8 mouse cellular contexts compared by ENCODE assay signal in the genomic region with DNA sequence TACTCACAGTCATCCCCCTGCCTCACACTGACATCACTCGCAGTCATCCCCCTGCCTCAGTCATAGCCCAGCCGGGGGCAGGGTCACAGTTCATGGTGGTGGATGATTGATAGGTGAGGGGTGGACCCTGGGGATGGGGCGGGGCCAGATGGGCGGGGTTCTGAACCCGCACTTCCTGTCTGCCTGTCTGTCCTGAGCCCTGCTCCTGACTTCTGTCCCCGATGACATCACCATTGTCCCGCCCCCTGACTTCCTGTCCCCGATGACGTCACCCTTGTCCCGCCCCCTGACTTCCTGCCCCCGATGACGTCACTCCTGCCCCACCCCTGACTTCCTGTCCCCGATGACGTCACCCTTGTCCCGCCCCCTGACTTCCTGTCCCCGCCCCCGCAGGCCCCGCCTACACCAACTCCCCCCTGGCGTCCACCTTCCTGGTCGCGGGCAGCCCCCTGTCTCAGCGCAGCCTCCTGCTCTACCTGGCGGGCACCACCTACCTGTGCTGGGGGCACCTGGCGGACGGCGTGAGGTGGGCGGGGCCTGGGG. TPM values are rescaled to one million over a fixed set of nuclear protein-coding genes. Genes with fewer than 3 reads are reported as not detected.
DNase-seq lines count a peak whose midpoint lies in the region; ATAC-seq and TF ChIP-seq lines count a peak whose summit lies in the region.
"Had no signal": no experiment of that assay in that cellular context is flagged by ENCODE, and none has a peak within 500 bp of the region (broad histone marks: within the 10 kb centered on the region; RNA-seq: fewer than 3 reads in every experiment).

No protein-coding gene starts in this region.

- no peak overlapping the region for H3K27ac ChIP-seq in lung, embryonic 15.5 days
- no peak overlapping the region for H3K27ac ChIP-seq in embryonic facial prominence, embryonic 12.5 days
- H3K27ac ChIP-seq in hindbrain, embryonic 15.5 days (replicated peaks): no peak overlapping the region
- H3K27ac ChIP-seq in small intestine, adult 2 months (ENCODE audit: insufficient read depth, low read depth, low read length): no peak overlapping the region

- no peak for TF ChIP-seq CTCF in small intestine, adult 2 months (IDR thresholded peaks at IDR 0.05; ENCODE audit: extremely low read depth, insufficient read length, insufficient replicate concordance, low read depth, low read length)

- no peak overlapping the region for H3K4me3 ChIP-seq in lung, embryonic 15.5 days
- 0 out of 2 replicates have a peak overlapping the region, but pooled peaks have one; percentile 12 for H3K4me3 ChIP-seq in embryonic facial prominence, embryonic 12.5 days
- H3K4me3 ChIP-seq in hindbrain, embryonic 15.5 days: peak overlapping the region; percentile 21
- 0 out of 2 replicates have a peak overlapping the region, but pooled peaks have one; percentile 18 for H3K4me3 ChIP-seq in small intestine, adult 2 months (ENCODE audit: low read depth, low read length)

- WGBS in lung, embryonic 15.5 days: 82% methylated on average over 27 of the region's 27 CpGs
- WGBS in embryonic facial prominence, embryonic 12.5 days: 83% methylated on average over 27 of the region's 27 CpGs
- WGBS in hindbrain, embryonic 15.5 days: 76% methylated on average over 23 of the region's 27 CpGs
- WGBS in small intestine, adult 2 months: 77% methylated on average over 27 of the region's 27 CpGs

- ATAC-seq in lung, embryonic 15.5 days (ENCODE audit: borderline replicate concordance, extremely low read depth, low FRiP score, low TSS enrichment): peak; percentile 47; the same call in 1 of the 2 replicates
- no peak; the same call in 1 of the 2 replicates for ATAC-seq in embryonic facial prominence, embryonic 12.5 days (ENCODE audit: insufficient number of reproducible peaks, insufficient read depth, low FRiP score, low TSS enrichment)
- ATAC-seq in hindbrain, embryonic 15.5 days (ENCODE audit: low FRiP score, low read depth): peak; percentile 74

- TF ChIP-seq POLR2A in small intestine, adult 2 months (IDR thresholded peaks at IDR 0.05; ENCODE audit: low read depth, low read length): no peak

- H3K4me2 ChIP-seq in lung, embryonic 15.5 days: no peak overlapping the region
- no peak overlapping the region for H3K4me2 ChIP-seq in embryonic facial prominence, embryonic 12.5 days (replicated peaks)
- peak overlapping the region; percentile 28; the same call in 1 of the 2 replicates for H3K4me2 ChIP-seq in hindbrain, embryonic 15.5 days

- H3K9ac ChIP-seq in lung, embryonic 15.5 days: no peak overlapping the region
- no peak overlapping the region for H3K9ac ChIP-seq in embryonic facial prominence, embryonic 12.5 days
- no peak overlapping the region for H3K9ac ChIP-seq in hindbrain, embryonic 15.5 days

- peaks cover 23% of the 10 kb centered on the region; the same call in 1 of the 2 replicates for H3K36me3 ChIP-seq in lung, embryonic 15.5 days
- H3K36me3 ChIP-seq in embryonic facial prominence, embryonic 12.5 days: peaks cover 37% of the 10 kb centered on the region
- peaks cover 13% of the 10 kb centered on the region; the same call in 1 of the 2 replicates for H3K36me3 ChIP-seq in hindbrain, embryonic 15.5 days
- no peaks in the 10 kb centered on the region for H3K36me3 ChIP-seq in small intestine, adult 2 months (ENCODE audit: control insufficient read depth, insufficient read depth, low read length)

- peaks cover 37% of the 10 kb centered on the region for H3K9me3 ChIP-seq in lung, embryonic 15.5 days
- H3K9me3 ChIP-seq in embryonic facial prominence, embryonic 12.5 days: peaks cover 54% of the 10 kb centered on the region
- H3K9me3 ChIP-seq in hindbrain, embryonic 15.5 days: peaks cover 15% of the 10 kb centered on the region

- no peak for DNase-seq in lung, postnatal 14 days
- peak; percentile 10 for DNase-seq in adrenal gland, postnatal 25 days
- DNase-seq in lung, postnatal 10 days: peak; percentile 31

- no peaks in the 10 kb centered on the region for H3K4me1 ChIP-seq in lung, embryonic 15.5 days
- no peaks in the 10 kb centered on the region for H3K4me1 ChIP-seq in embryonic facial prominence, embryonic 12.5 days
- H3K4me1 ChIP-seq in hindbrain, embryonic 15.5 days (replicated peaks): no peaks in the 10 kb centered on the region
- no peaks in the 10 kb centered on the region for H3K4me1 ChIP-seq in small intestine, adult 2 months (ENCODE audit: control insufficient read depth, insufficient read depth, insufficient read length, low read length)

- H3K27me3 ChIP-seq in lung, embryonic 15.5 days: no peaks in the 10 kb centered on the region
- no peaks in the 10 kb centered on the region for H3K27me3 ChIP-seq in embryonic facial prominence, embryonic 12.5 days
- no peaks in the 10 kb centered on the region for H3K27me3 ChIP-seq in hindbrain, embryonic 15.5 days
- H3K27me3 ChIP-seq in small intestine, adult 2 months (ENCODE audit: control insufficient read depth, insufficient read depth, low read length): no peaks in the 10 kb centered on the region

RNA-seq across cellular contexts. Expression of a gene that starts 1.9 kb away (rescaled TPM):
- not detected in 2 replicates for polyA plus RNA-seq in lung, embryonic 15.5 days (2015; fragmentation: Nextera tagmentation; extraction: Ambion mirVana)
- not detected in 2 replicates for total RNA-seq in adrenal gland, postnatal 25 days (2021)
- not detected in 2 replicates for polyA plus RNA-seq in embryonic facial prominence, embryonic 12.5 days (2016; fragmentation: Nextera tagmentation; extraction: Ambion mirVana)
- polyA plus RNA-seq in hindbrain, embryonic 15.5 days (2015; fragmentation: Nextera tagmentation; extraction: Ambion mirVana): not detected in 2 replicates
- not detected in 2 replicates for polyA plus RNA-seq in small intestine, adult 2 months (2012; rRNA removed)
- total RNA-seq: left cerebral cortex, postnatal 25 days had no signal
